Comparison of ENCODE assay signal across 21 mouse cellular contexts in genomic region chr2:139924937-139925336, GRCm38 (mm10).
DNase-seq lines count a peak whose midpoint lies in the region; ATAC-seq and TF ChIP-seq lines count a peak whose summit lies in the region.
"Had no signal": no experiment of that assay in that cellular context is flagged by ENCODE, and none has a peak within 500 bp of the region (broad histone marks: within the 10 kb centered on the region; RNA-seq: fewer than 3 reads in every experiment).

No protein-coding gene starts in this region.

- ATAC-seq in midbrain, embryonic 12.5 days (ENCODE audit: low FRiP score, low read depth), result 0 out of 2 replicates have a peak, but pooled peaks have one; percentile 38
- ATAC-seq in midbrain, embryonic 14.5 days (ENCODE audit: low FRiP score, low TSS enrichment), result no peak
- ATAC-seq in hindbrain, embryonic 11.5 days (ENCODE audit: low FRiP score), result no peak
- ATAC-seq: intestine, embryonic 16.5 days; liver, embryonic 12.5 days; midbrain, embryonic 13.5 days had no signal

- TF ChIP-seq CTCF in thymus, adult 2 months (IDR thresholded peaks at IDR 0.05; ENCODE audit: borderline replicate concordance, control insufficient read depth, extremely low read depth, insufficient read depth, low read length, poor library complexity), result no peak

- H3K36me3 ChIP-seq in midbrain, embryonic 12.5 days, result no peaks in the 10 kb centered on the region
- H3K36me3 ChIP-seq in midbrain, embryonic 14.5 days (ENCODE audit: control insufficient read depth, insufficient read depth, low read length), result no peaks in the 10 kb centered on the region
- H3K36me3 ChIP-seq in thymus, adult 2 months (ENCODE audit: control insufficient read depth, insufficient read depth, low read length), result no peaks in the 10 kb centered on the region
- H3K36me3 ChIP-seq in hindbrain, embryonic 11.5 days (ENCODE audit: control insufficient read depth, insufficient read depth, low read length), result no peaks in the 10 kb centered on the region
- H3K36me3 ChIP-seq: embryonic facial prominence, embryonic 13.5 days; forebrain, embryonic 10.5 days; hindbrain, embryonic 13.5 days; lung, embryonic 15.5 days; midbrain, embryonic 13.5 days had no signal

- no peak overlapping the region for H3K4me2 ChIP-seq in midbrain, embryonic 12.5 days (replicated peaks)
- H3K4me2 ChIP-seq in midbrain, embryonic 14.5 days (ENCODE audit: low read length), result no peak overlapping the region
- no peak overlapping the region for H3K4me2 ChIP-seq in hindbrain, embryonic 11.5 days (replicated peaks; ENCODE audit: low read depth, low read length)
- H3K4me2 ChIP-seq: embryonic facial prominence, embryonic 13.5 days; hindbrain, embryonic 13.5 days; liver, embryonic 12.5 days; lung, embryonic 15.5 days; midbrain, embryonic 13.5 days had no signal

- 0% methylated on average over 1 of the region's 1 CpGs for WGBS in midbrain, embryonic 12.5 days
- 5% methylated on average over 1 of the region's 1 CpGs for WGBS in midbrain, embryonic 14.5 days
- 5% methylated on average over 1 of the region's 1 CpGs for WGBS in thymus, adult 2 months
- WGBS in hindbrain, embryonic 11.5 days, result 8% methylated on average over 1 of the region's 1 CpGs

- no peaks in the 10 kb centered on the region for H3K27me3 ChIP-seq in midbrain, embryonic 12.5 days
- no peaks in the 10 kb centered on the region for H3K27me3 ChIP-seq in midbrain, embryonic 14.5 days (ENCODE audit: control insufficient read depth, insufficient read depth, low read length)
- H3K27me3 ChIP-seq in thymus, adult 2 months (ENCODE audit: control insufficient read depth, insufficient read depth, low read length), result no peaks in the 10 kb centered on the region
- no peaks in the 10 kb centered on the region for H3K27me3 ChIP-seq in hindbrain, embryonic 11.5 days (ENCODE audit: control insufficient read depth, insufficient read depth, low read length)
- H3K27me3 ChIP-seq: CH12.LX; embryonic facial prominence, embryonic 13.5 days; hindbrain, embryonic 13.5 days; liver, embryonic 12.5 days; lung, embryonic 15.5 days; midbrain, embryonic 13.5 days had no signal

- H3K27ac ChIP-seq in midbrain, embryonic 12.5 days (replicated peaks), result no peak overlapping the region
- H3K27ac ChIP-seq in midbrain, embryonic 14.5 days (replicated peaks; ENCODE audit: low read depth, low read length), result no peak overlapping the region
- H3K27ac ChIP-seq in thymus, adult 2 months (ENCODE audit: control insufficient read depth, insufficient read depth, low read length), result peak overlapping the region; percentile 79
- H3K27ac ChIP-seq in hindbrain, embryonic 11.5 days (ENCODE audit: low read depth, low read length), result no peak overlapping the region
- H3K27ac ChIP-seq: embryonic facial prominence, embryonic 13.5 days; forebrain, embryonic 10.5 days; heart, adult 2 months; hindbrain, embryonic 13.5 days; layer of hippocampus, adult 2 months; liver, embryonic 12.5 days; lung, embryonic 15.5 days; macrophage; midbrain, embryonic 13.5 days had no signal

- H3K9ac ChIP-seq in midbrain, embryonic 12.5 days (replicated peaks), result no peak overlapping the region
- no peak overlapping the region for H3K9ac ChIP-seq in midbrain, embryonic 14.5 days (replicated peaks; ENCODE audit: low read length)
- no peak overlapping the region for H3K9ac ChIP-seq in hindbrain, embryonic 11.5 days (ENCODE audit: low read depth, low read length)
- H3K9ac ChIP-seq: embryonic facial prominence, embryonic 13.5 days; hindbrain, embryonic 13.5 days; liver, embryonic 12.5 days; lung, embryonic 15.5 days; midbrain, embryonic 13.5 days had no signal

- no peak for TF ChIP-seq POLR2A in thymus, adult 2 months (IDR thresholded peaks at IDR 0.05; ENCODE audit: control insufficient read depth, extremely low read depth, insufficient read depth, low read length, poor library complexity)

- H3K9me3 ChIP-seq in midbrain, embryonic 12.5 days, result no peaks in the 10 kb centered on the region
- no peaks in the 10 kb centered on the region for H3K9me3 ChIP-seq in midbrain, embryonic 14.5 days (ENCODE audit: control insufficient read depth, low read length)
- H3K9me3 ChIP-seq in hindbrain, embryonic 11.5 days (ENCODE audit: control insufficient read depth, low read length), result no peaks in the 10 kb centered on the region
- H3K9me3 ChIP-seq: embryonic facial prominence, embryonic 13.5 days; forebrain, embryonic 10.5 days; hindbrain, embryonic 13.5 days; liver, embryonic 12.5 days; lung, embryonic 15.5 days; midbrain, embryonic 13.5 days had no signal

- DNase-seq in midbrain, embryonic 14.5 days, result no peak
- DNase-seq in R1 (ENCODE audit: low read depth, low spot score), result peak; percentile 13
- peak; percentile 59 for DNase-seq in thymus, adult 2 months
- no peak for DNase-seq in cerebellum, postnatal 10 days
- no peak for DNase-seq in cerebellum, adult 18-20 months
- no peak for DNase-seq in hindbrain, embryonic 11.5 days (ENCODE audit: low spot score)
- DNase-seq: cerebellum, postnatal 25 days; gastrocnemius, postnatal 14 days; heart, adult 2 months; left cerebral cortex, postnatal 4 days had no signal

- H3K4me3 ChIP-seq in midbrain, embryonic 12.5 days, result no peak overlapping the region
- H3K4me3 ChIP-seq in midbrain, embryonic 14.5 days (replicated peaks; ENCODE audit: low read depth, low read length), result no peak overlapping the region
- H3K4me3 ChIP-seq in thymus, adult 2 months (ENCODE audit: control insufficient read depth, insufficient read depth, low read length), result no peak overlapping the region
- H3K4me3 ChIP-seq in hindbrain, embryonic 11.5 days (ENCODE audit: low read depth, low read length), result no peak overlapping the region
- H3K4me3 ChIP-seq: embryonic facial prominence, embryonic 13.5 days; forebrain, embryonic 10.5 days; heart, adult 2 months; hindbrain, embryonic 13.5 days; layer of hippocampus, adult 2 months; liver, embryonic 12.5 days; lung, embryonic 15.5 days; midbrain, embryonic 13.5 days had no signal

- H3K4me1 ChIP-seq in midbrain, embryonic 12.5 days, result no peaks in the 10 kb centered on the region
- H3K4me1 ChIP-seq in midbrain, embryonic 14.5 days (ENCODE audit: control insufficient read depth, insufficient read depth, low read length), result no peaks in the 10 kb centered on the region
- peaks cover 8% of the 10 kb centered on the region for H3K4me1 ChIP-seq in thymus, adult 2 months (replicated peaks; ENCODE audit: control insufficient read depth, insufficient read depth, low read length)
- H3K4me1 ChIP-seq in hindbrain, embryonic 11.5 days (replicated peaks; ENCODE audit: control insufficient read depth, insufficient read depth, low read length), result no peaks in the 10 kb centered on the region
- H3K4me1 ChIP-seq: hindbrain, embryonic 13.5 days; liver, embryonic 12.5 days; lung, embryonic 15.5 days had no signal

Comparison
In these comparisons a context has a peak if more than half of its experiments do, and no peak if none do; other contexts are left out.
1. DNase-seq: peak in R1 (single experiment) and thymus, adult 2 months (single experiment); none in midbrain, embryonic 14.5 days (single experiment), cerebellum, postnatal 10 days (0 of 2), cerebellum, adult 18-20 months (0 of 2) and hindbrain, embryonic 11.5 days (single experiment).